Mouse (Mus musculus): ENCODE measurements around the gene Ipo11. TPM values are rescaled to one million over a fixed set of nuclear protein-coding genes. Genes with fewer than 3 reads are reported as not detected.

Gene Ipo11
- polyA plus RNA-seq, 1 experiment from 2014 or later = 88.5 TPM

DNA sequence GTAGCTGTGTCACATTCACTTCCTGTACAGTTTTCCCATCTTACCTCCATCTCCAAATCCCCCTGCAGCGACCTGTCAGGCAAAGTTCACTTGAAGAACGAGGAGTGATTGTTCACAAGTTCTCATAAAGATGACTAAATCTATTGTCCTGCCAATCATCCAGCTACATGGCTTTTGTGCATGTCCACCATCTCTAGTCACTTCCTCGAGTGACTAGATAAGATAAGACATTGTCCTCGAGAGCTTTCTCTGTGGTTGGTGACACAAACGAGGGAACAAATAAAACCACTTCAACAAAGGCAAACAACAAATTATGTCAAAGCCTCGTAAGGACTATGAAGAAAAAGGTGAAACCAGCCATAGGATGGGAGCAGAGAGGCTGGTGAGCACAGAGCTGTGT, 191.6 kb downstream of the Ipo11 start:
- H3K9ac ChIP-seq (ENCODE audit: low read depth, low read length) = no peak overlapping the region
- 73% methylated on average over 6 of the region's 6 CpGs for WGBS
- no peak for ATAC-seq (ENCODE audit: low FRiP score, low TSS enrichment)

More for the DNA sequence above, 191.6 kb downstream of the Ipo11 start:
- no peak overlapping the region for H3K4me3 ChIP-seq (ENCODE audit: low read length)
- H3K27ac ChIP-seq (ENCODE audit: low read depth, low read length) = no peak overlapping the region
- no peak overlapping the region for H3K4me2 ChIP-seq (replicated peaks; ENCODE audit: low read depth, low read length)
- no peaks in the 10 kb centered on the region for H3K27me3 ChIP-seq (ENCODE audit: control insufficient read depth, insufficient read depth, low read length)
- H3K36me3 ChIP-seq (ENCODE audit: control insufficient read depth, insufficient read depth, low read length) = no peaks in the 10 kb centered on the region
- H3K9me3 ChIP-seq (ENCODE audit: control insufficient read depth, low read length) = no peaks in the 10 kb centered on the region
- no peaks in the 10 kb centered on the region for H3K4me1 ChIP-seq (ENCODE audit: control insufficient read depth, insufficient read depth, low read length)

Other genes with a start within 250 kb of the Ipo11 start
- 54.6 and 58.6 TPM in 2 replicates for gene Dimt1, start 10.2 kb upstream of the Ipo11 start, polyA plus RNA-seq (2014; fragmentation: Nextera tagmentation; extraction: Ambion mirVana)
- 20.3 and 21.7 TPM in 2 replicates for gene Kif2a, start 85.2 kb upstream of the Ipo11 start, polyA plus RNA-seq (2014; fragmentation: Nextera tagmentation; extraction: Ambion mirVana)

Measured in kidney, embryonic 14.5 days (tissue).